Mouse (Mus musculus) left cerebral cortex, postnatal 14 days (tissue): Measurements from ENCODE around the gene Tom1l1. TPM values are rescaled to one million over a fixed set of nuclear protein-coding genes. Genes with fewer than 3 reads are reported as not detected.
"Not testable (repeated sequence)": the region's sequence is repeated elsewhere in the genome, so short reads cannot be mapped to it uniquely, and the experiment has no call there.

ENCODE experiments used
- DNase-seq, 2 experiments: peaks; one replicate each; pipeline ENCODE4 v3.0.0; 2021 to 2022; ENCODE audit warnings: low spot score in 2 of 2, mixed read lengths in 1 of 2
- intact Hi-C: fragments of 180-260 bp; cut with DNase I; formaldehyde crosslinking; loops from one replicate; pipeline ENCODE4 v1.15.1; 2025
- long read RNA-seq, 2 experiments: library from polyadenylated mRNA; stranded (forward); transcript quantifications; one replicate each; pipeline ENCODE4 v2.0.0; 2021
- total RNA-seq, 2 experiments: library from RNA; stranded (reverse); gene quantifications; 2 replicates each; pipeline ENCODE4 v1.2.3; 2021

Gene Tom1l1
- 10 to 100 TPM; 21.3 to 28.1 TPM for total RNA-seq
- long read RNA-seq, experiment 1, full-length matches to known transcripts = 16 of 21 reads
- long read RNA-seq, experiment 1, partial matches to known transcripts = 0 of 21 reads
- long read RNA-seq, experiment 1, other reads (novel, unspliced or antisense) = 5 of 21 reads
- long read RNA-seq, experiment 2, full-length matches to known transcripts = 7 of 7 reads
- long read RNA-seq, experiment 2, partial matches to known transcripts = 0 of 7 reads
- long read RNA-seq, experiment 2, other reads (novel, unspliced or antisense) = 0 of 7 reads

GRCm38 (mm10) chr11:90687460-90688416 lies at the start of gene Tom1l1:
Tom1l1 (minus strand) TSS chr11:90688366.
- intact Hi-C loops = no loop called here
- peak; percentile 69 to 79 for DNase-seq

GRCm38 (mm10) chr11:90733575-90733974 lies 45.4 kb upstream of the Tom1l1 start:
- intact Hi-C loops = no loop called here
- no peak for DNase-seq

- intact Hi-C loops = no loop called here
- DNase-seq = no peak
Measured at GRCm38 (mm10) chr11:90727354-90728125, 39.4 kb upstream of the Tom1l1 start.

DNA sequence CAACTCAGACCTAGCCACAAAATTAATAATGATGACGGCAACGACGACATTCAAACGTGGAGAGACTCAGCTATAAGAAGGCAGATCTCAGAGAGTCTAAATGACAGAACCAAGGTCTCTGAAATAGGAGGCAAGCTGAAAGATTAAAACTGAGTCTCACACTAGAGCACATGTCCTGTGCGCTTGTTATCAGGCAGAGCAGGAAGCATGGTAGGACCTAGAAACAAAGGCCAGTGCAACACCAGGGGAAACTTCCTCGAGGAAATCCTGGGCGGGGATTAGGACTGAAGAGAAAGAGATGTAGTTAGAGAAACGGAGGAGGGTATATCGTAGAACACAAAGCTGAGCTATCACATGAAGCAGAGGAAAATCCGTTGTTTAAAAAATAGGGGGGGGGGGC lies 38.6 kb upstream of the Tom1l1 start:
- no peak for DNase-seq
- intact Hi-C loops = no loop called here

DNA sequence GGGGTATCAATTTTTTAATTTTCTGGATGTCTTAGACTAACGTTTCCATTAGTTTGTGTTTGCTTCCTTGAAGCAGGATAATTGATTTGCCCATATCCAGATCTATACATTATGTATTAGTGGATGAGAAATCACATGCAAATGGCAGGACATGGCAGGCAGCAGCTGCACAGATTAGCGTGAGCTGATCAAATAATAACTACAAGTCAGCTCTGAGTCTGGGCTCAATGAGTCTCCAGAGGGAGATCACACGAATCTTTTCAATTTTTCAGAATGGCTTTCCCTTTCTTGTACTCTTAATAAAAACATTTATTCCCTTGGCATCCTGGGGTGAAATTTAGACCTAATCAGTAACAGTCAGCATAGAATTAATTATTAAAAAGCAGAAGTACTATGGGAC lies 34.1 kb upstream of the Tom1l1 start:
- no peak for DNase-seq
- intact Hi-C loops = loop anchor here (2.0 kb wide), 1 partner anchor 20 kb away; no protein-coding TSS in a partner anchor

- intact Hi-C loops = no loop called here
- DNase-seq = no peak
Measured at GRCm38 (mm10) chr11:90717719-90718118, 29.6 kb upstream of the Tom1l1 start.

DNA sequence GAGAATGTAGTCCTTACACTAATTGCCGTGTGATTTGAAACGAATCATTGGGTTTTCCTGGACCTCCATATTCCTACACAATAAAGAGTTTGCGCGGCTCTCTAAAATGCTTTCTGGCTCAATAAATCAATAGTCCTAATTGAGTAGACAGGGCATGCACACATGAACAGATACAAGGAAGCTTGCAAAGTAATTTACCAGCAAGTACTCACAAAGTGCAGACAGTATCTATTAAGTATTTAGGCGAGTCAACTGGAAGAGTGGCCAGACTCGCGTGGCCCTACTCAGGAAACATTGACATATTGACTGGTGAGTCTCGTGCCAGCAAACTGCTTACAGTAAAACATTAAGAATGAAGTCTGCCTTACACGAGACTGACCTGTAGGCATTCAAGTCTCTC lies 23.4 kb upstream of the Tom1l1 start:
- intact Hi-C loops = no loop called here
- no peak for DNase-seq

DNA sequence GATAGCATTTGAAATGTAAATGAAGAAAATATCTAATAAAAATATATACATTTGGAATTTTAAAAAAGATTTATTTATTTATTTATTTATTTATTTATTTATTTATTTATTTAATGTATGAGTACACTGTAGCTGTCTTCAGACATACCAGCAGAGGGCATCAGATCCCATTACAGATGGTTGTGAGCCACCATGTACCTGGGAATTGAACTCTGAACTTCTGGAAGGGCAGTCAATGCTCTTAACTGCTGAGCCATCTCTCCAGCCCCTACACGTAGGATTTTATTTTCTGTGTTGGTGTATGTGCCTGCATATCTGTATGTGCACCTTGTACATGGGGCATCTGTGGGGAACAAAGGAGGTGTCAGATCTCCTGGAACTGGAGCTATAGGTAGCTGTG lies 19.0 kb upstream of the Tom1l1 start:
- DNase-seq, intact Hi-C loops: not testable (repeated sequence)

DNA sequence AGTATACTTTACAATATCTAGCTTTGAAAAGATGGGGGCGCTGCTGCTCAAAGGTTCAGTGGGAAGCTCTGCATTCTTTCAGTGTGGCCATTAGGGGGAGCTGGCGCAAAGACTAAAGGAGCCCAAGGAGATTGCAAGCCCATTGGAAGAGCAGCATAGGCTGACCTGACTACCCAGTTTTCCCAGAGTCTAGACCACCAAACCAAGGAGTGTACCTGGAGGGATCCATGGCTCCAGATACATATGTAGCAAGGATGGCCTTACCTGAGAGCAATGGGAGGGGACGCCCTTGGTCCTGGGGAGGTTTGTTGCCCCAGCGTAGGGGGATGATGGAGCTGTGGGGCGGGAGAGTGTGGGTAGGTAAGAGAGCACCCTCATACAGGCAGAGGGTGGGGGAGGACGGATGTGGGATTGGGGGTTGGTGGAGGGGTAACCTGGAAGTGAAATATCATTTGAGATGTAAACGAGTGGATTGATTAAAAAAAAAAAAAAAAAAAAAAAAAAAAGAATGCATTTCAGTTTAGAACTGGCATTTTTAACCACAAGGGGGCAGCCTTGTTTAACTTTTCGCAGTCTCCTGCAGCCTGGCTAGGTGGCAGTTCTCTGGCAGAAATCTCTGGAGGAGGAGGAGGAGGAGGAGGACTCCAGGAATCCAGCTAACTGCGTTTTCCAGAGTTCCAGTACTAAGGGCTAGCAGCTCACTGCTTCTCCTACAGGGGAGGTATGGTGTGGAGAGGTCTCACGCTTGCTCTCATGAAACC lies 9.5 kb upstream of the Tom1l1 start:
- DNase-seq = peak; percentile 86 to 88
- intact Hi-C loops = loop anchor here (10.0 kb wide), 1 partner anchor 587 kb away; no protein-coding TSS in a partner anchor

DNA sequence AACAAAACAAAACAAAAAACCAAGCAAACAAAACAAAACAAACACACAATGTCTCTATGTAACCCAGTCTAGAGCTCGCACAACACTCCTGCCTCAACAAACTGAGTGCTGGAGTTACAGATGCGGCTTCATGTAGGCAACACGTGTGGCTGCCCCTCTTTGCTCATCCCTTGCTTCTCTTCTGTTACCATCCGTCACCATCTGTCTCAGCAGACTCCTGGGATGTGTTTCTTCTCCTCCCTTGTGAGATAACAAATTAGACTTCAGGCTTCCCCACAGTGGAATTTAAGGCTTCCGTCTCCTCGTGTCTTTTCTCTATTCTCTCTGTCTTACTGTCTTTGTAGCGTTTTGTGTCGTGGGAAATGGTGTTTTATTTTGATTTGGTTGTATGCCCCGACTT lies 7.6 kb upstream of the Tom1l1 start:
- DNase-seq = peak in 1 of 2 experiments; percentile 22
- intact Hi-C loops = loop anchor here (10.0 kb wide), 1 partner anchor 589 kb away; no protein-coding TSS in a partner anchor

GRCm38 (mm10) chr11:90694206-90694605 lies 6.0 kb upstream of the Tom1l1 start:
- intact Hi-C loops = loop anchor here (10.0 kb wide), 1 partner anchor 591 kb away; no protein-coding TSS in a partner anchor
- no peak for DNase-seq

GRCm38 (mm10) chr11:90690361-90690760 lies 2.2 kb upstream of the Tom1l1 start:
- intact Hi-C loops = loop anchor here (10.0 kb wide), 1 partner anchor 594 kb away; no protein-coding TSS in a partner anchor
- no peak for DNase-seq

DNA sequence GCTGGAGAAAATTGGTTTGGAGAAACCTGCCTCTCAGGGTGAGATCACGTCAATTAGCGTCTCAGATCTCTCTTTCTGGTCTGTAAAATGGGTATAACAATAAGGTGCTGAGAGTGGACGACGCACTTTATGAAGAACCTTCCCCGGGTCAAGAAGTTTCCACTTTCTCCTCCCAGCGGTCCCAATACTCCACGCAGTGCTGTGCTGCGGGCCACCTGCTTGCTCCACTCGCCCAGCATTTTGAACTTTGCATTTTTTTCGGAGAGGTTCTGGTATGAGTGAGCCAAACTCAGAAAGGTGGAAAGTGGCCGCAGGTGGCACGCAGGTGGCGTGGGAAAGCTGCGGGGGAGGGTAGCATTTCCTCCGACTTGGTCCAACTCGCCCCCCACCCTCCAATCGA lies 1.1 kb downstream of the Tom1l1 start:
- no peak for DNase-seq
- intact Hi-C loops = no loop called here

- intact Hi-C loops = no loop called here
- no peak for DNase-seq
Measured at GRCm38 (mm10) chr11:90686287-90687025, 1.7 kb downstream of the Tom1l1 start.

DNA sequence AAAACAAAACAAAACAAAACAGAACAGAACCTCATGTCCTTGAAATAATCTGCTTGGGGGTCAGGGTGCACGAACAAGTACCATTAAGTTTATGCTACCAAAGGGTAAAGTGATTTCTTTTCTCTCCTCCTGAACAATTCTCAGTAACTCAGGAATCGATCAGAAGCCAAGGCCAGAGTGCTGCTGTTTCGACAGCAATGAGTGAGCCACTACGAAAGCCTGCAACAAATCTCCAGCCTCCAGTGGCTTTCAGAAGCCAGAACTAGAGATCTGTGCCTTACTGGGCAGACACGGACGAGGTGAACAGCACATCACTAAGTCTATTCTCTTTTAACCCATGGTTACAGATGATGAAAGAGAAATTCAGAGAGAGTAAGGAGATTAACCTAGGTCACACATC lies 3.0 kb downstream of the Tom1l1 start:
- intact Hi-C loops = no loop called here

GRCm38 (mm10) chr11:90684765-90685164 lies 3.4 kb downstream of the Tom1l1 start:
- DNase-seq = no peak
- intact Hi-C loops = no loop called here

More for the DNA sequence above, 3.0 kb downstream of the Tom1l1 start:
- no peak for DNase-seq

GRCm38 (mm10) chr11:90681171-90681570 lies 7.0 kb downstream of the Tom1l1 start:
- DNase-seq = no peak
- intact Hi-C loops = no loop called here

- no peak for DNase-seq
- intact Hi-C loops = no loop called here
Measured at GRCm38 (mm10) chr11:90678582-90678981, 9.6 kb downstream of the Tom1l1 start.
